Mouse (Mus musculus) intestine, embryonic 14.5 days (tissue): ENCODE results near the gene Tyk2. TPM values are rescaled to one million over a fixed set of nuclear protein-coding genes. Genes with fewer than 3 reads are reported as not detected.

Experiments
- ATAC-seq: fragments of 200-750 bp; cut with Nextera tagmentation; replicated peaks from 2 replicates; pipeline ENCODE4 v1.8.0; 2017; ENCODE audit warnings: low read depth, moderate number of reproducible peaks, moderate TSS enrichment, moderate library complexity; ENCODE audit not compliant: low FRiP score, low TSS enrichment
- DNase-seq: peaks from one replicate; pipeline ENCODE4 v3.0.0-alpha.2; 2018; ENCODE audit warnings: low spot score
- H3K27ac ChIP-seq: fragments of 300-500 bp; sonication (generic); 2 replicates; pipeline ENCODE4 v1.5.1; 2014; ENCODE audit warnings: low read depth, mild to moderate bottlenecking, control low read depth
- H3K27me3 ChIP-seq: fragments of 300-500 bp; sonication (generic); replicated peaks from 2 replicates; pipeline ENCODE4 v1.6.1; 2014; ENCODE audit warnings: low read length, control low read depth; ENCODE audit not compliant: control insufficient read depth, insufficient read depth
- H3K36me3 ChIP-seq: fragments of 300-500 bp; sonication (generic); 2 replicates; pipeline ENCODE4 v1.6.1; 2014; ENCODE audit warnings: low read length, control low read depth; ENCODE audit not compliant: control insufficient read depth, insufficient read depth
- H3K4me1 ChIP-seq: fragments of 300-500 bp; sonication (generic); replicated peaks from 2 replicates; pipeline ENCODE4 v1.6.1; 2014; ENCODE audit warnings: low read length, control low read depth, mixed read lengths; ENCODE audit not compliant: control insufficient read depth, insufficient read depth
- H3K4me2 ChIP-seq: fragments of 300-500 bp; sonication (generic); 2 replicates; pipeline ENCODE4 v1.6.1; 2014; ENCODE audit warnings: low read length
- H3K4me3 ChIP-seq: fragments of 300-500 bp; sonication (generic); 2 replicates; pipeline ENCODE4 v1.5.1; 2014; ENCODE audit warnings: low read depth, low read length, control low read depth, mixed read lengths
- H3K9ac ChIP-seq: fragments of 300-500 bp; sonication (generic); 2 replicates; pipeline ENCODE4 v1.6.1; 2014; ENCODE audit warnings: mild to moderate bottlenecking, low read length
- H3K9me3 ChIP-seq: fragments of 300-500 bp; sonication (generic); 2 replicates; pipeline ENCODE4 v1.6.1; 2016; ENCODE audit warnings: low read length, control low read depth; ENCODE audit not compliant: control insufficient read depth
- WGBS: fragments of 180-500 bp; shearing (Covaris S2); extraction: QIAGEN DNeasy Blood & Tissue Kit; methylation state at CpG from one replicate; pipeline ENCODE4 v1.1.7; 2014; 5-methylcytosine and 5-hydroxymethylcytosine counted together
- polyA plus RNA-seq: library from polyadenylated mRNA; unstranded; fragments of >200 nt; fragmentation: Nextera tagmentation; extraction: Ambion mirVana; gene quantifications from 2 replicates; pipeline ENCODE4 v1.2.1, GENCODE M21; 2014

The Tyk2 gene
- 11.7 and 12.1 TPM in 2 replicates for polyA plus RNA-seq

DNA sequence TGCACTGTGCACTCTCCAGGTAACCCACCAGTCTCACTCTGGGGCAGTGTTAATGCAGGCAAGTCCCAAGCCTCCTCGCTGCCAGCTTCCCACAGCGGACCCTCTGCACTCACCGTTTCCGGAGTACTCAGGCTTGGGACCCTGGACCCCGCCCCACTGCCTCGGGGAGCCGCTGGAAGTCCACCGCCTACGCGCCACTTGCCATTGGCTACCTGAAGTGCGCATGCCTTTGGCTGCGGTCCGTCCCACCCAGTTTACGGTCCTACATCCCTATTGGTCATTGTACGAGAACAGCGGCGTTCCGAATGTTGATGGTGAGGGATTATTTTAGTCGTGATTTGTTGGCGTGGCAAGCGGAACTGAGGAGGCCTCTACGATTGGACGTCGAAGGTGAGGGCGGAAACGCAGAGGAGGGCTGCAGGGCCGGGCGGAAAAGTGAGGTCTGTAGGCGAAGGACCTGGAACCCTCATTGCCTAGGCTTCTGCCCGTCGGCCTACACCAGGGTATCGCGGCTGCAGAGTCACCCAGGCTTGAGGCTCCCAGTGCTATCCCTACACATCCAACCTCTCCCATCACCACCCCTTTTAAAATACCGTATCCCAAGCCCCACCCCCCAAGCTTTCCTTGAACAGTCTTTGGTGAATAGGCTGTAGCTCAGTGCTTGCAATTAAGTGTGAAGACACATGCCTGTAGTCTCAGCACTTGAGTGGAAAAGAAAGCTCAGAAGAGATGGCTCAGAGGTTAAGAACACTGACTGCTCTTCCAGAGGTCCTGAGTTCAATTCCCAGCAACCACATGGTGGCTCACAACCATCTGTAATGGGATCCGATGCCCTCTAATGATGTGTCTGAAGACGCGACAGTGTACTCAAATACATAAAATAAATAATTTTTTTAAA is at the start of gene Tyk2:
Gene Tyk2, minus strand, starts transcription at position 185 of the 898 bp plus-strand sequence.
- Histone ChIP-seq H3K9me3 (no peaks in the 10 kb centered on the region), H3K27me3 (no peaks in the 10 kb centered on the region), H3K4me1 (no peaks in the 10 kb centered on the region), H3K9ac (peak within 1 kb of the TSS; percentile 62), H3K27ac (peak within 1 kb of the TSS; percentile 29; the same call in 1 of the 2 replicates), H3K4me3 (peak within 1 kb of the TSS; percentile 68), H3K4me2 (peak within 1 kb of the TSS; percentile 67), H3K36me3 (peaks cover 8% of the 10 kb centered on the region; the same call in 1 of the 2 replicates)
- peak; percentile 88 for DNase-seq
- ATAC-seq, result peak; percentile 95
- 6% methylated on average over 37 of the region's 37 CpGs for WGBS

DNA sequence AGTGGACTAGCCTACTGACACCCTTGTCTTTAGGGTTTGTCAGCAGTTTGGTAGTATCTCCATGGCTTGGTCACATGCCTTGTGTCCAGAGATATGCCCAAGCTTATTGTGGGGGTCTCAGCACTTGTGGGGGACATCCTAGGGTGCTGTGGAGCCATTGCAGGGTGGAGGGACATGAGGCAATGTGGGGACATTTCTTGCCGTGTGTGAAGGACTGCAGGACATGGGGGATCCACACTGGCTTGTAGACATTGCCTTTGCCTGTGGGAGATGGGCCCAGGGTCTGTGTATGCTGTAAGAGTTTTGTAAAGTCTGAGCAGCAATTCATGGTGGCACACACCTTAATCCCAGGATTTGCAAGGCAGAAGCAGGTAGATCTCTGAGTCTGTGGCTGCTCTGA is 49.8 kb upstream of the Tyk2 start:
- 50% methylated on average over 1 of the region's 1 CpGs for WGBS
- Histone ChIP-seq H3K27ac (no peak overlapping the region), H3K4me1 (no peaks in the 10 kb centered on the region; the same call in 1 of the 2 replicates), H3K9ac (no peak overlapping the region), H3K9me3 (no peaks in the 10 kb centered on the region), H3K36me3 (no peaks in the 10 kb centered on the region), H3K27me3 (peaks cover 5% of the 10 kb centered on the region; the same call in 1 of the 2 replicates), H3K4me2 (no peak overlapping the region), H3K4me3 (no peak overlapping the region)
- ATAC-seq (no peak), DNase-seq (peak; percentile 52)

DNA sequence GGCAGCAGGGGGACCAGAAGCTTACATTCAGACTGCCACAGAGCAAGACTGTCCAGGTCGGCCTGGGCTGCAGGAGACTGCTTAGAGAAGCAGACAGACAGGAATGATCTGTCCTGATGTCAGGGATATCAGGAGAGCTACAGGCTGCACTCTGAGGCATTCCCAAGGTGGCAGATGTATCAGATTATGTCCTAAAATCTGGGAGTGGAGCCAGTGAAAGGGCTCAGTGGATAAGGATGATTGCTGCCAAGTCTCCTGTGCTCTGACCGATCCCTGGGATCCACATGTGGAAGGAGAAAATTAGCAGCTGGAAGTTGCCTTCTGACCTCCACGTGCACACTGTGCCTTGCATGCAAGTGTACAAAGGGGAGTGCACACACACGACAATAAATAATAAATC is 49.4 kb upstream of the Tyk2 start:
- H3K4me3 ChIP-seq, result no peak overlapping the region
- DNase-seq (no peak), ATAC-seq (no peak)
- H3K27ac ChIP-seq, result no peak overlapping the region
- H3K27me3 ChIP-seq, result peaks cover 5% of the 10 kb centered on the region; the same call in 1 of the 2 replicates
- H3K9ac ChIP-seq, result no peak overlapping the region
- no peaks in the 10 kb centered on the region; the same call in 1 of the 2 replicates for H3K4me1 ChIP-seq
- H3K9me3 ChIP-seq, result no peaks in the 10 kb centered on the region
- 51% methylated on average over 4 of the region's 4 CpGs for WGBS
- H3K4me2 ChIP-seq, result no peak overlapping the region
- no peaks in the 10 kb centered on the region for H3K36me3 ChIP-seq

DNA sequence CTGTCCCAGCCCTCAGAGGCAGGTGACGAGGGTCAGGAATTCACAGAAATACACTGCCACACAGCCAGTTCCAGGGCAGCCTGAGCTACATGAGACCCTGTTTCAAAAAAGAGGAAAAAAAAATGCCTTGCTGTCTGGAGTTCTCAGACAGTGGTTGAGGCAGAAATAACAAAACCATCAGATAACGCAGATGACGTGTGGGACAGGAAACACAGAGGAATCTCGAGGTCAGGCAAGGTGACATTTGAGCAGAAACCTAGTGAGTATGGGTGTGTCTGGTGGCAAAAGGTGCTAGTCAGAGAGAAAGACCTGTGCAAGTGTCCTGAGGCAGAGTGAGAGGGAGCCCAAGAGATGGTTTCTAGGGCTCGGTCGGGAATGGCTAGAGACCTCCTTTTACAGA is 41.3 kb upstream of the Tyk2 start:
- Histone ChIP-seq H3K9me3 (no peaks in the 10 kb centered on the region), H3K27me3 (0 out of 2 replicates have a peak, but pooled peaks cover 2% of the 10 kb centered on the region), H3K36me3 (no peaks in the 10 kb centered on the region), H3K27ac (no peak overlapping the region), H3K4me3 (no peak overlapping the region), H3K9ac (no peak overlapping the region), H3K4me2 (no peak overlapping the region), H3K4me1 (peaks cover 10% of the 10 kb centered on the region)
- WGBS, result 73% methylated on average over 6 of the region's 6 CpGs
- ATAC-seq (no peak), DNase-seq (no peak)

DNA sequence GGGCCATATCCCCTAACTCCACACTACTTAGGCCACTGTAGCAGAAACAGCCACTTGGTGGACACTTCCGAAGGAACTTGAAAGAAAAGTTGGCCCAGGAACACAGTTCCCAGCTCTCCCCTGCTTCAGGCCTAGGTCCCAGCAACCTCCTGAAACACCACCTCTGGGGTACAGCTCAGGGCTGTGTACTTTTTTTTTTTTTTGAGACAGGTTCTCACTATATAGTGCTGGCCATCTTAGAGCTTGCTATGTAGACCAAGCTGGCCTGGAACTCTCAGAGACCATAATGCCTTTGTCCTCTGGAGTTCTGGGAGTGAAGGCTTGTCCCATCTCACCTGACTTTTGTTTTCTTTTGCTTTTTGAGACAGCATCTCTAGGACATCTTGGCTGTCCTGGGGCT is 38.1 kb upstream of the Tyk2 start:
- no peak overlapping the region; the same call in 1 of the 2 replicates for H3K4me2 ChIP-seq
- peaks cover 26% of the 10 kb centered on the region for H3K4me1 ChIP-seq
- H3K27ac ChIP-seq, result no peak overlapping the region
- no peak overlapping the region for H3K9ac ChIP-seq
- H3K4me3 ChIP-seq, result no peak overlapping the region
- H3K9me3 ChIP-seq, result no peaks in the 10 kb centered on the region
- H3K36me3 ChIP-seq, result no peaks in the 10 kb centered on the region
- no peak for DNase-seq
- ATAC-seq, result peak; percentile 10; the same call in 1 of the 2 replicates
- WGBS, result 48% methylated on average over 1 of the region's 1 CpGs
- peaks cover 34% of the 10 kb centered on the region for H3K27me3 ChIP-seq

DNA sequence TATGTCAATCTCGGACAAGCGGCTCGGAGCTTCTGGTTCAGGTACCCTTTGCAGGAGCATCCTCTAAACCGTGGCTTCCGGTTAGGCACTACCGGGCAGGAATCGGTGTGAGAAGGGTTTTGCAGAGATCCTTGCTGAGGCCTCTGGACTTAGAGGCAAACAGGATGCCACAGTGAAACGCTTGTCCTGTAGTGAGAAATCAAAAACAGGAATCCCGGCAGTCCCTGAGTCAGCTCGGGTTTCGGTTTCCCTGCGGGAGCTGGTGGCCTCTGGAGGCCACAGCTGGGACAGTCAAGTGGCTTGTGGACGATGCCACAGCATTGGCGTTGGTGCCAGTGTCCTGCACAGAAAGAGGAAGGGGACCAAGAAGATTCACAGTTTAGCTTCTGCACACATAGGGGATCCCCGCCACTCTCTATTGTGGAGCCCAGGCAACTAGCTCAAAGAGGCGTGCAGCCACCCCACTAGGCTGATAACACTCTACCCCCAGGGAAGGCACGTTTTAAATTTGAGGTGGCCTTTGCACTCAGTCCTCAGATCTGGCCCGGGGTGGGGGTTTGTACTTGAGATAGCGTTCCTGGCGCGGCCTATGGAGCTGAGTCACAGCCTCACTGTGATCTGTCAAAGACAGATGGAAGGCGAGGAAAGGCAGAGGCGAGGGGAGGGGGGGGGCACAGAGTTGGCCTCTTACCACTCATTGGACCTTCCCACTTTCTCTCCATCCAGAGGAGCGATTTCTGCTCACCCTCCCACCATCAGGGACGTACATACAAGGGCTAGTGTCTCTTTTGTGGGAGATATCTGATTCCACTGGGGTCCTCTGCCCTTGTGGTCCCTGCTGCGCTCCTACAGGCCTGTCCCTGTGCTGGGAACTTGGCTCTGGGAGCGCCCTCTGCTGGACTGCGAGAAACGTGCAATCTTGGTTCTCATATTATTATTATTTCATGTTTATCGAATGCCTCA is 37.4 kb upstream of the Tyk2 start:
- peak overlapping the region; percentile 25; the same call in 1 of the 2 replicates for H3K9ac ChIP-seq

DNA sequence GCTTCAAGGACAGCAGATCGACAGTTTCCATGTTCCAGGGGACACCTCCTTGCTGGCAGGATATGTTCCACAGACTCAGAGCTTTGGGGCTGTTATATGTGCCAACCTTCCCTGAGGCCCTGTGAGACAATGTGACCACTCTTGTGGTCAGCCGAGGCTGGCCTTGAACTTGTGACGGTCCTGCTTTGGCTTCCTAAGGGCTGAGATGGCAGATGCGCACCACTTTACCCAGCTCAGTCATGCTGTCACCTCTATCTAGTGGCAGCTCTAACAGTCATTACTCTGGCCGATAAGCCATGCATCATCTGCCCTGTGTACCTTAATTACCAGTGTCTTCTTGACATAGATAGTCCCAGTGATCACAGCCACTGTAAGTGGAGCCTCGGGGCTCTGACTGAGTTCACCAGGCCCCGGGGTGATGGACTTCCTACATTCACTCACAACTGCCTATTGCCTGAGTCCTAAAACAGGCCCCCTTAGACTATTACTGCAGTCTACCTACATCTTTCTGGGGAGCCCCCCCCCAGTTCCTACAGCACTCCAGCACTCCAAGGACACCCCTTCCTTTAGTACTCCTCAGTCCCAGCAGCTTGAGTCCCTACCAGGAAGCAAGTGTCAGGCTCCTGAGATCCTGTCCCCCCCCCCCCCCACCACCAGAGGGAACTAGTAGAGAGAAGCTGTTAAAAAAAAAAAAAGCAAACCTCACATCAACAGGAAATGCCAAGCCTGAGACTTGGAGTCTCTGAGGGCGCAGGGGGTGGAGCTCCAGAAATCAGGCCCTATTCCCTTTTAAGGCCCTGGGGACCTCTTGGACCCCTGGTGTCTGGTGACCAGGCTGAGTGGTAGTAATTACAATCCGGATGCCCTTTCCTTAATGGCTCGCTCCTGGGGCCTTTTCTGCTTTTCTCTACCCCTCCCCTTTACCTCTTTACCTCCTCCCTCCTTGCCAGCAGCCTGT is 36.4 kb upstream of the Tyk2 start:
- peak overlapping the region; percentile 83 for H3K27ac ChIP-seq
- no peaks in the 10 kb centered on the region for H3K9me3 ChIP-seq
- ATAC-seq (no peak), DNase-seq (no peak)
- WGBS, result 59% methylated on average over 10 of the region's 10 CpGs
- H3K27me3 ChIP-seq, result peaks cover 50% of the 10 kb centered on the region
- no peaks in the 10 kb centered on the region for H3K36me3 ChIP-seq
- peaks cover 30% of the 10 kb centered on the region for H3K4me1 ChIP-seq
- H3K4me3 ChIP-seq, result peak overlapping the region; percentile 8; the same call in 1 of the 2 replicates
- H3K9ac ChIP-seq, result peak overlapping the region; percentile 25; the same call in 1 of the 2 replicates
- peak overlapping the region; percentile 43 for H3K4me2 ChIP-seq

More for the DNA sequence above, 37.4 kb upstream of the Tyk2 start:
- Histone ChIP-seq H3K27ac (peak overlapping the region; percentile 83), H3K4me2 (peak overlapping the region; percentile 43), H3K27me3 (peaks cover 41% of the 10 kb centered on the region), H3K9me3 (no peaks in the 10 kb centered on the region), H3K36me3 (no peaks in the 10 kb centered on the region), H3K4me1 (peaks cover 30% of the 10 kb centered on the region), H3K4me3 (peak overlapping the region; percentile 8; the same call in 1 of the 2 replicates)
- ATAC-seq (peak; percentile 61), DNase-seq (peak; percentile 90)
- WGBS, result 13% methylated on average over 30 of the region's 30 CpGs
